Mouse (Mus musculus): ENCODE results near the gene Prl8a1. TPM values are rescaled to one million over a fixed set of nuclear protein-coding genes. Genes with fewer than 3 reads are reported as not detected.

Prl8a1 gene
- not detected in 2 replicates for polyA plus RNA-seq (2014; fragmentation: Nextera tagmentation; extraction: Ambion mirVana)

GRCm38 (mm10) chr13:27582071-27582470, at the start of gene Prl8a1:
Gene Prl8a1 (minus strand): TSS chr13:27582171.
- H3K27me3 ChIP-seq (ENCODE audit: control insufficient read depth, insufficient read depth, low read length) = no peaks in the 10 kb centered on the region
- WGBS = 76% methylated on average over 2 of the region's 2 CpGs

GRCm38 (mm10) chr13:27610482-27610881, 28.5 kb upstream of the Prl8a1 start, which contains the start of gene Prl7b1:
Gene Prl7b1 (minus strand): TSS chr13:27610582.
- WGBS = 73% methylated on average over 4 of the region's 4 CpGs
- no peak for ATAC-seq (ENCODE audit: insufficient number of reproducible peaks, insufficient read depth, low FRiP score, low read depth)
- Histone ChIP-seq H3K27ac (ENCODE audit: low read length) (no peak within 1 kb of the TSS), H3K27me3 (ENCODE audit: control insufficient read depth, insufficient read depth, low read length) (no peaks in the 10 kb centered on the region), H3K36me3 (ENCODE audit: control insufficient read depth, insufficient read depth, low read length) (no peaks in the 10 kb centered on the region), H3K4me1 (ENCODE audit: control insufficient read depth, insufficient read depth, low read length) (no peaks in the 10 kb centered on the region), H3K9ac (replicated peaks; ENCODE audit: low read depth, low read length) (no peak within 1 kb of the TSS), H3K9me3 (ENCODE audit: control insufficient read depth, low read depth, low read length) (no peaks in the 10 kb centered on the region), H3K4me3 (ENCODE audit: low read depth, low read length) (no peak within 1 kb of the TSS), H3K4me2 (replicated peaks; ENCODE audit: low read depth, low read length) (no peak within 1 kb of the TSS)

More at GRCm38 (mm10) chr13:27582071-27582470, at the start of gene Prl8a1:
- Histone ChIP-seq H3K4me1 (ENCODE audit: control insufficient read depth, insufficient read depth, low read length) (no peaks in the 10 kb centered on the region), H3K9ac (replicated peaks; ENCODE audit: low read depth, low read length) (no peak within 1 kb of the TSS), H3K9me3 (ENCODE audit: control insufficient read depth, low read depth, low read length) (no peaks in the 10 kb centered on the region), H3K27ac (ENCODE audit: low read length) (no peak within 1 kb of the TSS), H3K4me2 (replicated peaks; ENCODE audit: low read depth, low read length) (no peak within 1 kb of the TSS), H3K4me3 (ENCODE audit: low read depth, low read length) (no peak within 1 kb of the TSS), H3K36me3 (ENCODE audit: control insufficient read depth, insufficient read depth, low read length) (no peaks in the 10 kb centered on the region)
- no peak for ATAC-seq (ENCODE audit: insufficient number of reproducible peaks, insufficient read depth, low FRiP score, low read depth)

DNA sequence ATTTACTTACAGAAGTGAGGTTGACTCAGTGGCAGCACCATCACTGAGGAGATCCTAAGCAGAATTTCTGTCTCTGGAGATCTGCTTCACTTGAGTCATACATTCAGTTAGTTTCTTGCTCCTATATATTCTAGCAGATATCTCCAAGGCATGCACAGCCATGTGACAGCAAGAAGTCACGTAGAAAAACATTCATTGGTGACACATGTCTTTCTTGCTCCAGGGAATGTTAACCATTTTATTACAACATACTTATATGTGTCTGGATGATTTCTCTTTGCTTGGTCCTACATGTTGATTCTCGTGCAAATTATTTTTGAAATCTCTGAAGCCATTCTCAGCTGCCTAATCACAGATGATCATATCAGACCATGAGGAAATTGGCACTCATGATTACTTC, 17.5 kb downstream of the Prl8a1 start, which contains the start of gene Prl8a9:
TSS of gene Prl8a9 (minus strand) at position 101 of the 400 bp plus-strand sequence.
- Histone ChIP-seq H3K9me3 (ENCODE audit: control insufficient read depth, low read depth, low read length) (no peaks in the 10 kb centered on the region), H3K4me1 (ENCODE audit: control insufficient read depth, insufficient read depth, low read length) (no peaks in the 10 kb centered on the region), H3K36me3 (ENCODE audit: control insufficient read depth, insufficient read depth, low read length) (no peaks in the 10 kb centered on the region), H3K9ac (replicated peaks; ENCODE audit: low read depth, low read length) (no peak within 1 kb of the TSS), H3K27ac (ENCODE audit: low read length) (no peak within 1 kb of the TSS), H3K27me3 (ENCODE audit: control insufficient read depth, insufficient read depth, low read length) (no peaks in the 10 kb centered on the region), H3K4me2 (replicated peaks; ENCODE audit: low read depth, low read length) (no peak within 1 kb of the TSS), H3K4me3 (ENCODE audit: low read depth, low read length) (no peak within 1 kb of the TSS)
- 84% methylated on average over 2 of the region's 2 CpGs for WGBS
- no peak for ATAC-seq (ENCODE audit: insufficient number of reproducible peaks, insufficient read depth, low FRiP score, low read depth)

DNA sequence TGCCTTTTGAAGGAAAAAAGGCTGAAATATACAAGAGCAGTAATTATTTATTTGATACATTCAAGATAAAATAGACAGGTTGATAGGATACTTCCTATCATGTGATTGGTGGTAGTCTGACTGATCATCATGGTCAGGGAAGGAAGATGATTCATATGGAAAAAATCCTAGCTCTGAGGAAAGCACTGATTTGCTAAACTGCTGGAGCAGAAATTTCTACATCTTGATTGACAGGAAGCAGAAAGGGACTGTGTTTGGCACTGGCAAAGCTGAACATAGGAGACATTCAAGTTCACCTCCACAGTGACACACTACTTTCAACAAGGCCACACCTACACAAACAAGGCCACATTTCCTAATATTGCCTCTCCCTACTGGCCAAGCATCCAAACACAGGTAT, 28.6 kb downstream of the Prl8a1 start:
- Histone ChIP-seq H3K9ac (replicated peaks; ENCODE audit: low read depth, low read length) (no peak overlapping the region), H3K9me3 (ENCODE audit: control insufficient read depth, low read depth, low read length) (no peaks in the 10 kb centered on the region), H3K36me3 (ENCODE audit: control insufficient read depth, insufficient read depth, low read length) (no peaks in the 10 kb centered on the region), H3K27me3 (ENCODE audit: control insufficient read depth, insufficient read depth, low read length) (no peaks in the 10 kb centered on the region), H3K4me2 (replicated peaks; ENCODE audit: low read depth, low read length) (no peak overlapping the region), H3K27ac (ENCODE audit: low read length) (no peak overlapping the region), H3K4me1 (ENCODE audit: control insufficient read depth, insufficient read depth, low read length) (no peaks in the 10 kb centered on the region), H3K4me3 (ENCODE audit: low read depth, low read length) (no peak overlapping the region)
- no peak for ATAC-seq (ENCODE audit: insufficient number of reproducible peaks, insufficient read depth, low FRiP score, low read depth)

Other genes with a start within 250 kb of the Prl8a1 start
- gene Prl8a2, start 236.5 kb downstream of the Prl8a1 start, polyA plus RNA-seq (2014; fragmentation: Nextera tagmentation; extraction: Ambion mirVana) = not detected in 2 replicates
- gene Prl2b1, start 191.3 kb downstream of the Prl8a1 start, polyA plus RNA-seq (2014; fragmentation: Nextera tagmentation; extraction: Ambion mirVana) = not detected in 2 replicates
- not detected in 2 replicates for gene Prl8a6, start 143.5 kb downstream of the Prl8a1 start, polyA plus RNA-seq (2014; fragmentation: Nextera tagmentation; extraction: Ambion mirVana)
- gene Prl8a8, start 69.0 kb downstream of the Prl8a1 start, polyA plus RNA-seq (2014; fragmentation: Nextera tagmentation; extraction: Ambion mirVana) = not detected in 2 replicates
- gene Prl8a9, start 17.6 kb downstream of the Prl8a1 start, polyA plus RNA-seq (2014; fragmentation: Nextera tagmentation; extraction: Ambion mirVana) = not detected in 2 replicates
- not detected in 2 replicates for gene Prl7b1, start 28.4 kb upstream of the Prl8a1 start, polyA plus RNA-seq (2014; fragmentation: Nextera tagmentation; extraction: Ambion mirVana)
- not detected in 2 replicates for gene Prl7a1, start 60.3 kb upstream of the Prl8a1 start, polyA plus RNA-seq (2014; fragmentation: Nextera tagmentation; extraction: Ambion mirVana)
- not detected in 2 replicates for gene Prl7a2, start 85.9 kb upstream of the Prl8a1 start, polyA plus RNA-seq (2014; fragmentation: Nextera tagmentation; extraction: Ambion mirVana)
- not detected in 2 replicates for gene Prl7d1, start 134.6 kb upstream of the Prl8a1 start, polyA plus RNA-seq (2014; fragmentation: Nextera tagmentation; extraction: Ambion mirVana)
- gene Prl7c1, start 198.6 kb upstream of the Prl8a1 start, polyA plus RNA-seq (2014; fragmentation: Nextera tagmentation; extraction: Ambion mirVana) = not detected in 2 replicates
- not detected in 2 replicates for gene Prl2a1, start 219.5 kb upstream of the Prl8a1 start, polyA plus RNA-seq (2014; fragmentation: Nextera tagmentation; extraction: Ambion mirVana)